Mouse (Mus musculus) spleen, adult 2 months (tissue): ENCODE results near the gene Jmjd8.

Experiments
- CTCF ChIP-seq: fragments of 200-500 bp; IDR thresholded peaks from 2 replicates; pipeline ENCODE4 v1.5.1; 2011; ENCODE audit warnings: mild to moderate bottlenecking, inconsistent platforms; ENCODE audit not compliant: insufficient read depth, insufficient read length, insufficient replicate concordance; ENCODE audit errors: extremely low read depth
- POLR2A ChIP-seq: fragments of 200-500 bp; IDR thresholded peaks from 2 replicates; pipeline ENCODE4 v1.6.1; 2011; ENCODE audit warnings: low read depth, low read length, inconsistent platforms

DNA sequence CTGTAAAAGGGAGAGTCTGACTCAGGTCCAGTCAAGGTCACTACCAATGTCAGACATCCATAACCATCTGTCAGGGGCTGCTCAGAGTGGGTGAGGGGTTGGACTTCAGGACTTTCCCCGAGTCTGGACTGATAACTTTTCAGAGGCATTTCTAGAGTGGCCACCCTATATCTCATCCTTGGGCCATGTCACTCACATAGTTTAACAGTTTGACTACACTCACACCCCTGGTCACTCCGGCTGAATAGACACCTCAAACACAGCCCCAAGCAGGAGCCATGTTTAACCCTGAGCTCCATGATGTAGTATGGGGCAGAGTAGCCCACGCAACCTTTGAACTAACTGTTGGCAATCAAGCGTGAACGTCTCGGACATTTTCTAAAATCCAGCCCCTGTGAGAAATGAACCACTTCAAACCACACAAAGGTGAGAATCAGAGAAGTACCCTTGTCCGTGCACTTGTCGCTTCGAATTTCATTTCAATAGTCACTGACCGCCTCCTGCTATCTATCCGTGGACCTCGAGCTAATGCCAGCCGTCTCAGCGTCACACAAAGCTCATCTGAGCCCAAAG lies 45.6 kb downstream of the Jmjd8 start:
- TF ChIP-seq CTCF: no peak
- no peak for TF ChIP-seq POLR2A
